Mouse (Mus musculus) monocyte, adult 5-6 weeks (primary cell): ENCODE measurements around the gene Gm49318. TPM values are rescaled to one million over a fixed set of nuclear protein-coding genes. Genes with fewer than 3 reads are reported as not detected.
A peak's percentile ranks its signal among the peaks of the same experiment; 100 is the strongest.

Experiments used
- ATAC-seq: fragments of 153-309, 156-312 bp; replicated peaks from 2 replicates; pipeline ENCODE4 v1.8.0; 2017; ENCODE audit warnings: mild to moderate bottlenecking; ENCODE audit not compliant: low TSS enrichment, insufficient number of reproducible peaks, severe bottlenecking, poor library complexity, low FRiP score
- total RNA-seq: library from RNA; stranded (forward); fragments of 200-1000, 200-491, 200-594 nt; gene quantifications from 3 replicates; pipeline ENCODE4 v1.2.3, GENCODE M21; 2017

The Gm49318 gene
- not detected in 3 replicates for total RNA-seq

DNA sequence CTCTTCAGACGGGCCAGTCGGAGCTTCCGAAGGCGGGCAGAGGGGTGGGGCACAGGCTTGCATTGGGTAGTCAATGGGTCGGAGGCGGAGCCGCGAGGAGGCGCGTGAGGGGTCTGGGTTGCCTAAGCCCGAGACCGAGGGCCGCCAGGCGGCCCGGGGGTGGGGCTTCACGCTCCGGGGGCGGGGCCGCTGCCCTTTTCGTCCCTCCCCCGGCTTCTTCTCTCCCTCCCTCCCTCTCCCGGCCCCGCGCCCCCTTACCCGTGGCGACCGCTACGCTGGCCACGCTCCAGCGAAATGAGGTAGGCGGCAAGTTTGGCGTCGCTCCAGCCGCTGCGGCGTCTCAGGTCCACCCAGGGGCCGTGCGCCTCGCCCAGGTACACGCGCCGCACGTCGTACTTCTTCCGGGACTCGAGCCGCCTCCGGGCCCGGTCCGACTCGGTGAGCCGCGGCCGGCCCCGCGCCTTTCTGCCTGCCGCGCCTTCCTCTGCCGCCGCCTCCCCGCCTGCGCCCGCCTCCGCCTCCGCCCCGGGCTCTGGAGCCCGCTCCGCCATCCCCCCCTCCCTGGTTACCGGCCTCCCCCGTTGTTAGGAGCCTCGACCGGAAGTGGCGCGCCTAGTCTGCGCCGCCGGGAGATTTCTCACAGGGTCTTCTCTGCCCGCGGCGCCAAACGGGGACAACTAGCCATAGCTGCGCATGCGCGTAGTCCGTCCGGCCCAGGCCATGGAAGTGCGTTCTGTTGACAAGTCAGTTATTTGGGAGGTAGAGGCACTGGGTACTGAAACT is at the start of gene Gm49318, which contains the start of gene Zfp653:
TSS of gene Gm49318 (minus strand) at position 469 of the 783 bp plus-strand sequence.
TSS of gene Zfp653 (minus strand) at position 586 of the 783 bp plus-strand sequence.
- peak; percentile 84 for ATAC-seq

DNA sequence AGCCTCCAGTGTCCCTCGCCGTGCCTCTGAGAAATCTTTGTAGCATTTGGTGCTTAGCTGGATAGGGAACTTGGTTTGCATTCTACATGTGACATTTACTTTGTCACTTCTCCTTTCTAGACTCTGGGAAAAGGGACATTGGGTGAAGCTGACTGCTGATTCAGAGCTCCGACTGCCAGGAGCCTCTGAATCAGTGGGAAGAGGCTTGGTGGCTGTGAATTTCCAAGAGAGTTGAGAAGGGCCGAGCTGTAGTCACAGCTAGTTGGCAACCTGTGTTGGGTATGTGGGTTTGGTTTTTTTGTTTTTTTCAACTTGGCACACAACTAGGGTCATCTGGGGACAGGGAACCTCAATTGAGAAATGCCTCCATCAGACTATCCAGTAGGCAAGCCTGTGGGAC is 48.5 kb upstream of the Gm49318 start:
- peak; percentile 62 for ATAC-seq

DNA sequence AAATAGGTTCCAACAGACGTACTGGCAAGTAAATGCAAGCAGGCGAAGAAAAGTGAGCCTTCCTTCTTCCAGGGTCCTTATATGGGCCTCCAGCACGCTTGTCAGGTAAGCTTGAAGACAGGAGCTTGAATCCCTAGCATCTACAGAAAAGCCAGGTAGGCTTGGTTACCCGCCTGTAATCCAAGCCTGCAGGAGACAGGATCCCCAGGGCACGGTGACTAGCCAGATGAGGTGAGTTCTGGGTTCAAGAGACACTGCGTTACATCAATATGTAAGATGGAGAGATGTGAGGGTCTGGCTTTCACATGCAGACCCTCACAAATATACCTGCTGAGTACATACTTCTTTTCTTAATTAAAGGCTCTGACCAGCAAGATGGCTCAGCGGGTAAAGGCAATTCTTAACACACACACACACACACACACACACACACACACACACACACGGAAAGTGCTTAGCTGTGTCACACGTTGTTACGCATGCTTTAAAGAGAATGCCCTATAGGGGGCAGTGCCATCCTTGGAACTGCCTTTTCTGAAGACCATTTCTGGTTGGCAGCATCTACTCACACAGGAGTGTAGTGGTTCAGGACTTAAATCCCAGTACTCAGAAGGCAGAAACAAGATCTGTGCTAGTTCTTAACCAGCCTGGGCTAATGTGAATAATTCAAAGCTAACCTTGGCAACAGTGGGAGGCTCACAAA is 46.8 kb upstream of the Gm49318 start:
- ATAC-seq: peak; percentile 58

DNA sequence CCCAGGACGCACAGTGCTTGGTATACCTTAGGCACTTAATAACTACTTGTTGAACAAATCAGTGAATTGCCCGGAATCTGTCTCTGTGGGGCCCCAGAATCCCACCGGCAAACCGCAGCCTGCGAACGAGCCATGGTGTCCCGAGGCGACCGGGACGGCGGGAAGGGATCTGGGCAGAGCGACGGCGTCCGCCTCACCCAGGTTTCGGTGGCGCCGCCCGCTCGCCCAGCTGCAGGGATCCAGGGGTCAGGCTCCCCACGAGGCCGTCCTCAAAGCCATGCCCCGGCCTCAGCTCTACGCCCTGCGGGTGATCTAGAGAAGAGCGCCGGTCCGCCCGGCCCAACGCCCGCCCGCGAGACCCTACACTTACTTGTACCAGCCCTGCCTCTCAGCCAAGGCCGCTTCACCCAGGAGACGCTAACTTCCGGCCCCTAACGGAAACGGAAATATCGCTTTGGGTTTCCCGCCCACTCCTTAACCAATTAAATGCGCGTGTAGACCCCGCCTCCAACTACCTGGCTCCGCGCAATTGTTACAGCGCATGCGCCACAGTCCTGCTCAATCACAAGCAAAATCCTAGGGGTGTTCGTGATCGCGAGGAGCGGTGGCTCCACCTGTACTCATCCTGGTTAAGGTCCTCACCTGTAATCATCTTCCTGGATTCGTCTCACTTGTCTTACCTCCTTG is 45.8 kb upstream of the Gm49318 start, which contains the start of gene Elof1:
TSS of gene Elof1 (minus strand) at position 433 of the 687 bp plus-strand sequence.
- peak; percentile 82 for ATAC-seq

DNA sequence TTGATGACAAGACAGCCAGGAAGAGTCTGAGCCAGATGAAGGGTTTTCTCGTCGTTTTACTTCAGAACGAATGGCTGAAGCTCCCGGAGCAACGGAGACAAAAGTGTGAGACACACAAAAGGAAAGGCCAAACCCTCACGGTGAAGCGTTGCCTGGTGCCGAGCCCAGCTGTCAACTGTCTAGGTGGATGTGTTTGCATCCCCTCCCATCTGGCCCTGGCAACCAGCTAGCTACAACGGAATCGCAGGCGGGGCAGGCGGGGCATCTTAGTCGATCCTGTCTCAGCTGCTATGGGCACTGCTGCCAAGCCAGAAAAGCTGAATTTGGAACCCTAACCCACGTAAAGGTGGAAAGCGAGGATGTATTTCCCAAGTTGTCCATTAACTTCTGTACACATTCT is 45.0 kb upstream of the Gm49318 start:
- no peak for ATAC-seq

DNA sequence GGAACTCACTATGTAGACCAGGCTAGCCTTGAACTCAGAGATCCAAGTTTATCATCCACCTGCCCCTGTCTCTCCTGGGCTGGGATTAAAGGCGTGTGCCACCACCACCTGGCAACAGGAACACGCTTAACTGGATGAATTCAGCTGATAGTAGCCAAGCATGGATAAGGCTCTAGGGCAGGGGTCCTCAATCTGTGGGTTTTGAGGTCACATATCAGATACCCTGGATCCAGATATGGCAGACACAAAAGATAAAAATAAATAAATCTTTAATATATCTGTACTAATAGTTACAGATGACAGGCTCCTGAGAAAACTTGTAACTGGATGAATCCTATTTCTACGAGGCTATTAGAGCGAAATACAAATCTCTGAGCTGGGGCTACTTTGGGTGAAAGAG is 44.6 kb upstream of the Gm49318 start:
- ATAC-seq: no peak

DNA sequence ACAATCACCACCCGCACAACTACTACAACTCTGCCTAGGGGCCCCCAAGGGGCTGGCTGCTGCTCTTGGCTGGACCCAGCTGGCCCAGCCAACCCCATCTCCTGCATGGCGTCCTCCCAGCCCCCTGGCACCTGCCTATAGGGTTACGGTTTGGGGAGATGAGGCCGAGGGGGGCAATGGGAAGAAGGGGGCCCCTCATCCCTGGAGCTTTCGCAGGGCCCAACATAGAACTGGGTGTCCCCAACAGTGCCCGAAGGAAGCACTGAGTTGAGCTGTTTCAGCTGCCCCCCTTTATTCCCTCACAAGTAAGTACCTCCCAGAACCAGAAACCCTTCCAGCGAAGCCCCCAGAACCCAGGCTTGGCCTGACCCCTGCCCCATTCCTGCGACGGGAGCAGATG is 37.1 kb upstream of the Gm49318 start:
- no peak for ATAC-seq

DNA sequence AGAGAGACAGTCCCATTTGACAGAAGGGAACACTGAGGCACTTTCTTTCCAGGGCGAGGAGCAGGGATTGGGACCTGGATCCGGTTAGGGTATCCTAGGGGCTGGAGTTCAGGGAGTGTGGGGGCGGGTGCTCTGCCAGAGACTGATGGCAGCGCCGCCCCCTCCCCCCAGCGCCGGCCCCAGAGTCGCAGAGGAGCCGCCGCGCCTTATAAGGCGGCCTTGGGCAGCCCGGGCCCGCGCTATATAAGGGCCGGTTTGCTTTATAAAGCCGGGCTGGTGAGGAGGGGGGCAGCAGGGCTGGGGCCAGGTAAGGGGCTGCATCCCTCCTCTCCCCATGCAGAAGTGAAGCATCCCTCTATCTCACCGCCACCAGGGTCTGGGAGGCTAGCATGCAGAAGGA is 28.9 kb upstream of the Gm49318 start:
- no peak for ATAC-seq

DNA sequence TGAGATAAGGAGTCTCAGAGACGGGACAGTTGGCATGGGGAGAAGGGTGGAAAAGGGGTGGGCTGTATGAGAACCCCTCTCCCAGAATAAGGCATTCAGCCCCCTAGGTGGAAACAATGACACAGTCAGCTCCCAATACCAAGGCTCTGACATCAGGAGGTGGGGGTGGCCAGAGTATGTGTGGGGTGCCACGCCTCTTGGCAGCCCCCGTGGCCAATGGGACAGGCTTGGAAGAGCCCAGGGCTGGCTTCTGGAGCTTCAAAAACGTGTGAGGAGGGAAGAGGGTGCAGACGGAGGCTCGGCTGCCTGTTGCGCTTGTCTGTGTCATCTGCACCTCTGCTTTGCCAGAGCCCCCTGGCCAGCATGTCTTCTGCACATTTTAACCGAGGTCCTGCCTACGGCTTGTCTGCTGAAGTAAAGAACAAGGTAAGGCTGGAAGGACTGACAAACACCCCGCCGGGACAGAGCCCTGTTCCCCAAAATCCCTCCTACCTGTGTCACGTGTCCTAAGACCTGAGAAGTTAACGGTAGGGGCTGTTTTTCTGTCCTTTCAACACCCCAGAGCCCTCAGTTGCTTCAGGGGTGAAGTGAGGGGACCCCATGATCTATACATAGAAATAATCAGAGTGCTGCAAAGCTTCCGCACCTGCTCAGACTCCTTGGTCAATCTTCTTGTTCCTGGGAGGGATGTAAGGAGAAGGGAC is 28.1 kb upstream of the Gm49318 start, which contains the start of gene Cnn1:
TSS of gene Cnn1 (plus strand) at position 224 of the 704 bp plus-strand sequence.
- no peak for ATAC-seq

DNA sequence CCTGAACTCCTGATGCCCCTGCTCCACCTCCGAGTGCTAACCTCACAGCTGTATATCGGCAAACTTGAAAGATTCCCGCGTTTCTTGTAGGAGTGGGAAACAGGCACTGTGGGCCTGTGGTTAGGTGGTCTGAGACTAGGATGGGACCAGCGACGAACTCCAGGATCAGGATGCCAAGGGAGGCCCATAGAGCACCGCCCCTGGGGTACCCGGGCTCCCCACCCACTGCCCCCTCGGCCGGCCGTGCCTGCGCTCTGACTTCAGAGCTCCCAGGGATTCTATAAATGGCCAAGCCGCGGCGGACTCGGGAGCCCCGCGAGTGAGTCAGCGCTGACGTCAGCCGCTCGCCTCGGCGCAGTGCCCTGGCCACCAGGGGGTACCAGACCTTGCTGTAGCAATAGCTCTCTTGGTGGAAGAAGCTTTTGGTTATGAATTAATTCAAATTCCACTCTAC is 24.8 kb upstream of the Gm49318 start:
- peak; percentile 92 for ATAC-seq

DNA sequence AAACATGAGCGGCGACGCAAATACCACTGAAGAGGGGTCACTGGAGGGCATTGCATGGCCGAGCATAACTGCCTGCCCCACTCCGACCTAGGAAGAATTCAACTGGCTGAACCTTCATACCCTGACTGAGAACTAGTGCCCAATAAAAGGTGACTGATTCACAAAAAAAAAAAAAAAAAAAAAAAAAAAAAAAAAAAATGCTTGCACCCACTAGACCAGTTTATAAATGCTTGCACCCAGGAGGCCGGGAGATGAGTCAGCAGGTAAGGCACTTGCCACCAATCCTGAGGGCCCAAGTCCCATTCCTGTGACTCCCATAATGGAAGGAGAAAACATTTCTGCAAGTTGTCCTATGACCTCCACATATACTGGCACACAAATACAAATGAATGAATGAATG is 21.7 kb upstream of the Gm49318 start:
- no peak for ATAC-seq

DNA sequence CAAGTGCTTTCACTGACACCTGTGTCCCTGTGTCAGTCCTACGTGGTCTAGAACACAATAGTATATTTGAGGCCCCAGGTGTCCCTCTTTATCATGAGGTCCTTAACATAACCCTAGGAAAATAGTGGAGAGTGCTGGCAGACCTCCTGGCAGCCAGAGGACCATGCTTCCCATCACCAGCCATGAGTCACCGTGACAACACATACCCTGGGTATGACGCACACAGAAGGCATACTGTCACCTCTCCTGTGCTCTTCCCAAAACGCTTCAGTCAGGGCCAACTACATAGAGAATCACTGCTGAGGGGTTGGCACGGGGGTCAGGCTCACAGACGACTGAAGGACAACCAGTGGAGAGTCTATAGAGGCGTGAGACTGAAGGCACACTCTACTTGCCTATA is 18.9 kb upstream of the Gm49318 start:
- ATAC-seq: no peak

DNA sequence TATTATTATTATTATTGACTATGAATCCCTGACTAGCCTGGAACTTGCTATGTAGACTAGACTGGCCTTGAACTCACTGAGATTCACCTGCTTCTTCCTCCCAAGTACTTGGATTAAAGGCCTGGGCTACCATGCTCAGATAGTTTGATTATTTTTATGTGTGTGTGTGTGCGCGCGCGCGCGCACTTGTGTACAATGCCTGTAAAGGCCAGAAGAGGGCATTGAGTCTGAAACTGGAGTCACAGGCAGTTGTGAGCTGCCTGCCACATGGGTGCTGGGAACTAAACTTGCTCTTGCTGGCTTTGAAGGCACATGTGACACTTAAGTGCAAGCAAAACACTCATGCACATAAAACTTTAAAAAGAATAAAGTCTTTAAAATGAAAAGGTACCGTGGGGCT is 18.2 kb upstream of the Gm49318 start:
- ATAC-seq: no peak

DNA sequence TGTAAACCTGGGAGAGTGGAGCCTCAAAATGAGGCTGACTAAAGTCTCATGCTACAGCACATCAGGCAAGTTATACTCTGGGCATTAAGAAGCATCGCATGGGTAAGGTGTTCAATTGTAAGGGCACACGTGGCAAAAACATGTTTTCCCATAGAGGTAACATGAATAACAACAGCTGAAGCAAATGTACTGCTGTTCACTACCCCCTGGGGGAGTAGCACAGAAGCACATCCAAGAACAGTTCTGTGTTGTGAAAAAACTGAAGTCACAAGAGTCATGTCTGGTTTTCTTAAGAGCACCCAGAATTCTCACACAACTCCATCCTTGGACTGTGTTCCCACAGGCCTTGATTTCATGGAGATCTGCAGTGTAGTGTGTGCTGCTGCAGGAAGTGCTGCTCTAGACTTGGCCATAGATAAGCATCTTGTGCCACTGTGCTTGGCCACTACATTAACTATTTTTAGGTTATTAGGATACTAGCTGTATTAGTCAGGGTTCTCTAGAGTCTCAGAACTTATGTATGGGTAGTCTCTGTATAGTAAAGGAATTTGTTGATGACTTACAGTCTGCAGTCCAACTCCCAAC is 16.1 kb upstream of the Gm49318 start:
- ATAC-seq: no peak

DNA sequence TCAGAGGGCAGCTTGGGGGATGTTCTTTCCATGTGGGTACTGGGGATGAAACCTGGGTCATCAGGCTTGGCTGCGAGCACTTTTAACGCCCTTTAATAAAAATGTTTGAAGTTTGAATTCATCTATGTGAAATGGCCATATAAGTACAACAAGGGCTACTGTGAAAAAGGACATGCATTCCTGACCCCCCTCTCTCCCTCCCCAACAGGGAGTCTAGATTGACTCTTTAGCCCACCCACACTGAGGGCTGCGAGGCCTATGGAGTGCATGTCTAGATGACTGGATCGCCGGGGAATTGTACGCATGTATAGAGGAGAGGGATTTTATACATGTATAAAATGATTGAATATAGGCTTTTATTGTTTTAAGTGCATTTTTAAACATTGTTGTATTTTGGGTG is 15.0 kb upstream of the Gm49318 start:
- ATAC-seq: no peak

DNA sequence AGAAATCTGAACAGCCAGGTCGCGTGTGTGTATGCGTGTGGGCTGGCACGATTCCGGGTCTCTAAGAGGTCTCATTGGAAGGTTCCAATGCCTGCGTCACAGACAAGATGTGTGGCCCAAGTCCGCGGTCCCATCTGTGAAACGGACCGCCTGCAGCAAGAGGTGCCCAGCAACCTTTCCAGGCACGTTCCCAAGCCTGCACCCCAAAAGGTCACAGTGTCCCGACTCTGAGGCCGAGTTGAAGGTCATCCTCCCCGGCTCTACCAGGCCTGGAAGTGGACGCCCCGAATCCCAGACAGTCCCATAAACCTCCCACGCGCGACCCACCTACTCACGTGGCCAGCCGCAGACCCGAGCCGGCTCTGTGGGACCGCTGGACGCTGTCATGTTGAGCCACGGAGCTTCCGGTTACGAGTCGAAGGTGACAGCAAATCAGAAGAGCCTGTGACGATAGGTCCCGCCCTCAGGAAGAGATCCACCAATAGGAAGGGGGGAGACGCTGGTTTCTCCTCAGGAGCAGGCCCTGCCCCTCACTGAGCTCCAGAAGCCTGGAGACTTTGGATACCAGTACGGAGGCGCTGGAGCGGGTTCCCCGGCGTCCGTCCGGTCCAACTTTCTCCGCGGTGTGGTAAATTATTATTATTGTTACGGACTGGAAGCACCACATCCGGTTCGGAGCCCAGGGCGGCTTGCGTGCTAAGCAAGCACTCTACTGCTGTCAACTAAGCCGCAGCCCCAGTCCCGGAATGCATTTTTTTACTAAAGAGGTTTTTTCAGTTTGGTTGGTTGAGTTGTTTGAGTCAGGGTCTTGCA is 14.2 kb upstream of the Gm49318 start, which contains the start of gene Ecsit:
TSS of gene Ecsit (minus strand) at position 417 of the 813 bp plus-strand sequence.
- ATAC-seq: peak; percentile 99

DNA sequence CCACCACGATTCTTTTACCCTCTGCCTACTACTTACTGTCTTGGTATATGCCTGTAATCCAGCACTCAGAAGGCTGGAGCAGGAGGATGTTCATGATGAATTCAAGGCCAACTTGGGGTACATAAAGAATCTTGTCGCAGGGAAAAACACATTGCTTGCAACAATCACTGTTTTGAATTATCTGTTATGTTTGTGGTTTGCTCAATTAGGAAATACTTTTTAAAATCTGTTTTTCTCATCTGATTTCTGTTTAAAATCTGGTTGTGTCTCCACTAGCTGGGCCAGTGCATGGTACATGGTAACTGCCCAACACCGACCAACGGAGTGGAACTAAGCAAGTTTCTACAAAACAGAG is 13.6 kb upstream of the Gm49318 start:
- ATAC-seq: no peak

DNA sequence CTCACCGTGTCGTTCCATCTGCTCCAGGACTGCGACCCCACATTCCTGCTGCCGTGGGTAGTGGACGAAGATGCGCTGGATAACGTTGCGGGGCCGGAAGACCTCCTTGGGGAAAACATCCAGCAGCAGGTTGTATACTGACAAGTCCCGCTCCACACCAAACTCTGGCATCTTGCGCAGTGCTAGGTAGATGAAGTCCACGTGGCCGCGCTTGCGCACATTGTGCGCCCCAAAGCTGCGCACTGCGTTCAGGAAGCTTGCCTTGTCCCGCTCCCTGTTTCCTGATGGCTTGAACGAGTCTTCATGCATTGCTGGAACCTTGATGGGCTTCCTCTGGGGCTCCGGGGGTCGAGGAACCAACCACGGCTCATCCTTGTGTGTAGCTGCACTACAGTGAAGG is 5.2 kb upstream of the Gm49318 start:
- no peak for ATAC-seq
